Mouse (Mus musculus): Measurements from ENCODE around the gene Ubxn1. TPM values are rescaled to one million over a fixed set of nuclear protein-coding genes. Genes with fewer than 3 reads are reported as not detected.
"Not testable (repeated sequence)": the region's sequence is repeated elsewhere in the genome, so short reads cannot be mapped to it uniquely, and the experiment has no call there.

The Ubxn1 gene
- total RNA-seq, 2 experiments from 2014 or later = 91.5 to 93.8 TPM

DNA sequence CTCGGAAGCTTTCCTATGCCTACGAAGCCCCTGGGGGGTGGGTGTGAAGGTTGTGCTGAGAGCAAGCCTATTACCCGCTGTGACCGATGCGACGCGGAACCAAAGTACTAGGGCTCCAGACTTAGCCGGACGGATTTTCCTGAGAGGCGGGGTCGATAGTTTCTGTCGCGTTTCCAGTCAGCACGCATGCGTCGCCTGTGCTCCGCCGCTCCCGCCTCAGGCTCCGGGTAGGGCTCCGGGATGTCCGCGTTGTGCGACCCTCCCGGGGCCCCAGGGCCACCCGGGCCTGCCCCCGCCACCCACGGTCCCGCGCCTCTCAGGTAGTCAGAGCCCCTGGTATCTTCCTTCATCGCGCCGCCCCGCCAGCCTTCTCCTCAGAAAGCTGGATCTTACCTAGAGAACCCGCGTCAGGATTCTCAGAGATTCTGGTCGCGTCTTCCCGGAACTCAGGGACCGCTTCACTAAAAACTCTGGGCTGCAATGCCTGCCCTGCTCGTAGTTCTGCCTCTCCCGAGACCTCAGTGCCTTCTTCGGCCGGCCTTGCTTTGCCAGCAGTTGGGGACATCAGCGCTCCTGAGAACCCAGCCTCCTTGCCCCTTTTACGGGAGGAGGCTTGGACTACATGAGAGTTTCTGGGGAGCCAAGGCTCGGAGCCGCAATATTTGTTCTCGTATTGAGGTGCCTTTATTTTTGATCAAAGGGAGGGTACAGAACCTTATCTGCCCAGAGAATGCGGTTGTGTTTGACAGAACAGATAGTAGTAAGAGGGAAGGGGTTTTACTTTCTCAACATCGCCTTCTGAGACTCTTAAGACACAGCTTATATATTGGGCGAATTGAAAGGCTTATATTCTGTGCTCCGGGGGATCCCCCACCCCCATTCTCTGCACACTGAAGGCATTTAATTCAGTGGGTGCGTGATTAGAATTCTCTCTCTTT, 21.8 kb downstream of the Ubxn1 start, which contains the start of gene Ints5:
Gene Ints5, plus strand, starts transcription at position 177 of the 938 bp plus-strand sequence.
- intact Hi-C loops (cut with DNase I) = no loop called here
- peak; percentile 74 to 87 for DNase-seq (ENCODE audit: low spot score in 2 of 2)

GRCm38 (mm10) chr19:8895397-8895960, 24.2 kb downstream of the Ubxn1 start:
- DNase-seq (ENCODE audit: low spot score in 2 of 2) = no peak
- intact Hi-C loops (cut with DNase I) = no loop called here

- intact Hi-C loops (cut with DNase I); DNase-seq (ENCODE audit: low spot score in 2 of 2): not testable (repeated sequence)
Measured at GRCm38 (mm10) chr19:8896231-8896630, 24.9 kb downstream of the Ubxn1 start.

DNA sequence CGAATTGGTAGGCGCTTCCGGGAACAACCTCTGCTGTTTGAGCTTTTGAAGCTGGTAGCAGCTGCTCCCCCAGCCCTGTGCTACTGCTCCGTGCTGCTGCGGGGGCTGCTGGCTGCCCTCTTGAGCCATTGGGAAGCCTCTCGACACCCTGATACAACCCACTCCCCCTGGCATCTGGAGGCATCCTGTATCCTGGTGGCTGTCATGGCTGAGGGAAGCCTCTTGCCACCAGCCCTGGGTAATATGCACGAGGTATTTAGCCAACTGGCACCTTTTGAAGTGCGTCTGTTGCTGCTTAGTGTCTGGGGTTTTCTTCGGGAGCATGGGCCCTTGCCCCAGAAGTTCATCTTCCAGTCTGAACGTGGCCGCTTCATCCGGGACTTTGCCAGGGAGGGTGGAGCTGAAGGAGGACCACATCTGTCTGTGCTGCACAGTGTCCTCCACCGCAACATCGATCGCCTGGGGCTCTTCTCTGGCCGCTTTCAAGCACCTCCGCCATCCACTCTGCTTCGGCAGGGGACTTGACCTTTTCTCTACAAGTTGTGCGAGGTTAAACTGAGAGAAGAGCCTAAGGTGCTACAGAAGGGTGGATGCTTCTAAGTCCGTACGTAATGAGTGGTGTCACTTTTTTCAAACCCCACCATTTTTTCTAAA, 26.0 kb downstream of the Ubxn1 start:
- intact Hi-C loops (cut with DNase I) = not testable (repeated sequence)
- DNase-seq (ENCODE audit: low spot score in 2 of 2) = peak; percentile 19 to 25

- intact Hi-C loops (cut with DNase I) = no loop called here
- peak; percentile 96 to 97 for DNase-seq (ENCODE audit: low spot score in 2 of 2)
Measured at GRCm38 (mm10) chr19:8897865-8898495, 26.7 kb downstream of the Ubxn1 start, which contains the start of gene Ganab. Ganab (plus strand) TSS chr19:8898071.

DNA sequence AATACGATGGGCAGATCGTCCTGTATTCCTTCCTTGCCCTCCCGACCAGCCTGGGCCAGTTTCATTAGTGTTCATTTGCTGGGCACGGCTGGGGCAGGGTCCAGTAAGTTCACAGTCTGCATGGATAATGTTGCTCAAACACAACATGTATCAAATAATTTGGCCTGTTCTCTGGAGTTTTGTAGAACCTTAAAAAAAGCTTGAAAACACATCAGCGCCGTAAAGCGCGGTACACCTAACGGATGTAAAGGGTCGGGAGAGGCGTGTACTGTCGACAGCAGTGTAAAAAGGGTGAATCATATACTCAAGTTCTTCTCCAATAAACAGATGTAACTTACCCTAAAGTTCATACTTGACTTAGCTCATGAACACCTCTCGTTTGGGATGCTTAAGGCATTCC, 27.3 kb downstream of the Ubxn1 start:
- intact Hi-C loops (cut with DNase I) = no loop called here
- DNase-seq (ENCODE audit: low spot score in 2 of 2) = no peak

DNA sequence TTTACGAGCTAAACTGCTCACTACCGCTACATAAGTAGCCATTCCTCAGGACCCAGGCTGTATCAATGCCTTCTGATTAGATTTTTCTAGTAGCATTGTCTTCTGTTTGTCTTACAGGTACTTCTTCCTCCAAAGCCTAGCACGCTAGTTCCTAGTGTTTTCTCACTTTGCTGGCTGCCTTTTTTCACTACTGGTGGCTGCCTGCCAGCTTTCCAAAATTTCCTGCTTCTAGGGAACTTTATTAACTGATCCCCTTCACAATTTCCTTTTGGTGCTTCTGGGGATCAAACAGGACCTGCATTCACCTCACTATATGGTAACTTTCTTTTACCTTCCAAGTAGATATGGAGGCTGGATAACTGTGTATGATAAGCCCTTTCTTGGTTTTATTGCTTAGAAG, 27.8 kb downstream of the Ubxn1 start:
- intact Hi-C loops (cut with DNase I) = no loop called here
- DNase-seq (ENCODE audit: low spot score in 2 of 2) = no peak

- no peak for DNase-seq (ENCODE audit: low spot score in 2 of 2)
- intact Hi-C loops (cut with DNase I) = no loop called here
Measured at GRCm38 (mm10) chr19:8903412-8903811, 32.1 kb downstream of the Ubxn1 start.

DNA sequence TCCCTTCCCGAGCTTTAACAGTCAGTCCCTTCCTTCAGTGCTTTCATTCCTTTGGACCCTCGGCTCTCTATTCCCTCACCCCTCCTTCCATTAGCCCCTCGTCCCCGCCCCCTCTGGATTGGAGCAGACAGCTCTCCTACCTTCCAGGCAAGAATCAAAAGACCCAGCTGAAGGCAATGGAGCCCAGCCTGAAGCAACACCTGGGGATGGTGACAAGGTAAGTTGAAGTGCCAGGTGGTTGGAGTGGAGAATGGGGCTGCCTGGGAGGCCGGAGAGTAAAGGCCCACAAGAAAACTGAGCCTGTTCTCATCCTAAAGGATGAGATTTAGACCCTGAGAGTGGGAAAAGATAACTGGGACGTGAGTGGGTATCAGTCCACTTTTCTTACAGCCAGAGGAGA, 37.2 kb downstream of the Ubxn1 start:
- intact Hi-C loops (cut with DNase I) = no loop called here
- DNase-seq (ENCODE audit: low spot score in 2 of 2) = no peak

- intact Hi-C loops (cut with DNase I) = no loop called here
- DNase-seq (ENCODE audit: low spot score in 2 of 2) = peak in 1 of 2 experiments; percentile 51
Measured at GRCm38 (mm10) chr19:8911810-8912209, 40.5 kb downstream of the Ubxn1 start.

DNA sequence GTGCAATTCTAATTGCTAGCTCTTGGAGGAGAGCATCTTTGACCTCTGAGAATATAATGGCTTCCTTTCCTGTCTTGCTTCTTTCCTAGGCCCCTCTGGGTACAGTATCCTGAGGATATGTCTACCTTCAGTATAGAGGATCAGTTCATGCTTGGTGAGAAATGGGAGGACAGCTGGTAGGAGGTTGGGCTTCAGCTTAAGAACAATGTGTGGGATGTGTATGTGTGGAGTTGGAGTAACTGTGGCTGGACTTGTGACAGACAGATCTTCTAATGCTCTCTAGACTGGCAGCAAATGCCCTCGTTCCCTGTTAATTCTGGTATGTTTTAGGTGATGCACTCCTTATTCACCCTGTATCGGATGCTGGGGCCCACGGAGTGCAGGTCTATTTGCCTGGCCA, 42.9 kb downstream of the Ubxn1 start:
- DNase-seq (ENCODE audit: low spot score in 2 of 2) = peak in 1 of 2 experiments; percentile 56
- intact Hi-C loops (cut with DNase I) = no loop called here

DNA sequence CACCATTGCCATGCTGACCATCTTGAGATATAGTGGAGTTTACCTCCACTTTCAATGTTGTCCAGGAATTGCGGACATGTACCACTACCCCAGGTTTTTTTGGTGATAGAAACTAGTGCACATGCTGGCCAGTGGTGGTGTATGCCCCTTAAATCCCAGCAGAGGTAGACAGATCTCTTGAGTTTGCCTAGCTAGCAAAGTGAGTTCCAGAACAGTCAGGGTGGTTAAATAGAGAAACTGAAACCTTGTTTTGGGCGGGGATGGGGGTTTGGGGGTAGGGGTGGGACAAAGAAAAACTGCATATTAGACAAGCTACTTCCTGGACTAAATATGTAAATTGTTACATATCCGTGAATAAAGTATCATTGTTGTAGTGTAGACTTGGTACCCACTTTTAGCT, 47.7 kb downstream of the Ubxn1 start:
- intact Hi-C loops (cut with DNase I) = no loop called here
- no peak for DNase-seq (ENCODE audit: low spot score in 2 of 2)

GRCm38 (mm10) chr19:8919684-8920072, 48.4 kb downstream of the Ubxn1 start:
- DNase-seq (ENCODE audit: low spot score in 2 of 2) = no peak
- intact Hi-C loops (cut with DNase I) = no loop called here

DNA sequence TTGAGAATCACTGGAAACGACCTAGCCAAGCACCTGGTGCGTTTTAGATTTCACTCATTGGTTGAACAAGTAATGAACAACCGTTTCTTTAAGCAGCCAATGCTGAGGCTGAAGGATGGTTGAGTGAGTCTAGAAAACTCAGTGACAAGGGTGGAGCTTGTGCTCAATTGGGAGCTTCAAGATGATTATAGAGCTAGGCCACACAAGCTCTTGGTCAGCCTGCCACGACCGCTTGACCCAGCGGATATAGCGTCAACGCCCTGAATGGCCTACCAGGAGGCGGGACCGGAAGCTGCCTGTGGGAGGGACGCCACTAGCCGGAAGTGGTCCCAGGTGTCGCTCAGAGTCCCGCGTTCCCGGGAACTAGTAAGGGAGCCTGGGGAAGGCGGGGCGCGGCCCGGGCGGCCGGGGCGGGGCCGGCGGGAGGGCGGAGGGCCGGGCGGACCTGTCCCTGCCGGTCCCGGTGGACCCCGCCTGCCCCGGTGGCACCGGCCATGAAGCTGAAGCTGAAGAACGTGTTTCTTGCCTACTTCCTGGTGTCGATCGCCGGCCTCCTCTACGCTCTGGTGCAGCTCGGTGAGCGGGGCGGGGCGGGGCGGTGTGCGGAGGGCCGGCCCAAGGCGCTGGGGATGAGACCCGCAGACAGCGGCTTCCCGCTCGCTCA, 48.9 kb downstream of the Ubxn1 start, which contains the start of gene B3gat3:
Gene B3gat3, plus strand, starts transcription at position 302 of the 664 bp plus-strand sequence.
- intact Hi-C loops (cut with DNase I) = no loop called here

DNA sequence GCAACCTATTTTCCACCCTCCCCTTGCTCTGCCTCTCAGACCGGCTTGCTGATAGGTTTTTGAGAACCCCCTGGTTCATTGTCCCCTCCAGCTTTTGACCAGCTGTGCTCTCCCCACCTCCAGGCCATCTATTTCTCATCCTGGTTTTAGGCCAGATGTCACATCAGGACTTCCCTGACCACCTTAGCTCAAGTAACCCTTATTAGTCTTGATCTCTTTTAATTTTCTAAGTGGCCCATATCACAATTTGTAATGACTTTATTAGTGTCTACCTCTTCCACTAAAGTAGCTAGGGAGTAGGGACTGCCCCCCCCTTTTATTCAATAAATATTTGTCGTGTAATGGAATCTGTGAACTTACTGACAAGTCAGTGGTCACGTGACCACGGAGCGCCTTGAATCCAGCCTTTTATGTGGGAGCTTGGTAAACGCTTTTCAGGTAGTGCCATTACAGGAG, 49.6 kb downstream of the Ubxn1 start:
- intact Hi-C loops (cut with DNase I) = no loop called here
- DNase-seq (ENCODE audit: low spot score in 2 of 2) = no peak

More for the DNA sequence above, 48.9 kb downstream of the Ubxn1 start, which contains the start of gene B3gat3:
- peak; percentile 91 to 93 for DNase-seq (ENCODE audit: low spot score in 2 of 2)

GRCm38 (mm10) chr19:8921741-8922140, 50.4 kb downstream of the Ubxn1 start:
- no peak for DNase-seq (ENCODE audit: low spot score in 2 of 2)
- intact Hi-C loops (cut with DNase I) = no loop called here
